Mouse (Mus musculus) hindlimb bud, embryonic 11.5 days (tissue): ENCODE measurements around the gene Endog.
"Not testable (repeated sequence)": the region's sequence is repeated elsewhere in the genome, so short reads cannot be mapped to it uniquely, and the experiment has no call there.

ENCODE experiments used
- DNase-seq: peaks from one replicate; pipeline ENCODE4 v3.0.0-alpha.2; 2012; ENCODE audit warnings: low read depth, low spot score; ENCODE audit errors: extremely low spot score

The Endog gene

DNA sequence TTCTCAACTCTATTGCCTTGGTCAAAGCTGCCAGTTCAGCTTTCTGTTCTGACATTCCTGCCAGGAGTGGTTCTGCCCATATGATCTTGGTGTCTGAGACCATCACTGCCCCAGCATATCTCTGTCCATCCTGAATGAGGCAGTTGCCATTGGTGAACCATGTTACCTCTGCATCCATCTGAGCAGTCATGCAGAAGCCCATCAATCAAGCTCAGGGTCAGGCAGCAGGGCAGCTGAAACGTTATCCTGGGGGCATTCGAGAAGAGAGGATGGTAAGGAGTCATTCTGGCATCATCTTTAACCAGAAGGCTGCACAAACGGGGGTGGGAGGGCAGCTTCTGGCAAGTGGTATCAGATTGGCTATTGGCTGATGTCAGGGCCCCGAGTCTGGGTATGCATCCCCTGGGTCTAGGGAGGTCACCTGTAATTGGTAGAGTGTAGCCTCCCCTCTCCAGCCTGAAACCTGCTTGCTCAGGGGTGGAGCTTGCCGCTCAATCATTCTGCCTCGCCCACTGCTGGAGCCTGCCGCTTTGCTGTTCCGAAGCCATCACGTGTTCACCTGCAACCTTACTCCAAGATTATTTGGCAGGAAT lies 6.9 kb upstream of the Endog start:
- DNase-seq, result no peak

DNA sequence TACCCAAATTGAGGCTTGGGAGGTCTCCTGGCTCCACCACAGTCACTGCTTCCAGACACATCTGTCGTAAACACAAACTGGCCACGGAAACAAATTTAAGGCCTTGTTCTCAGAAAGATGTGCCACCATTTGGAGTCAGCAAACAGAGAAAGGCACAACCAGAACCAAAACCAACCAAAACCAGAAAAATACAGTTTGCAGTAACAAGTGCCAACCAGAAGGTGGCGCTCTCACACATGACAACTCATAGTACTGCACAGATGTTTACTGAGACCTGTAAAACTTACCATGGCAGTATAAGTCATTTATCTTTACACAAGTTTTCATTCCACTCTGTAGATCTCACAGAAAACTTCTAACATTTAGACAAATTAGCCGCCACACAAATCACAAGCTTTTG lies 4.6 kb upstream of the Endog start:
- no peak for DNase-seq

DNA sequence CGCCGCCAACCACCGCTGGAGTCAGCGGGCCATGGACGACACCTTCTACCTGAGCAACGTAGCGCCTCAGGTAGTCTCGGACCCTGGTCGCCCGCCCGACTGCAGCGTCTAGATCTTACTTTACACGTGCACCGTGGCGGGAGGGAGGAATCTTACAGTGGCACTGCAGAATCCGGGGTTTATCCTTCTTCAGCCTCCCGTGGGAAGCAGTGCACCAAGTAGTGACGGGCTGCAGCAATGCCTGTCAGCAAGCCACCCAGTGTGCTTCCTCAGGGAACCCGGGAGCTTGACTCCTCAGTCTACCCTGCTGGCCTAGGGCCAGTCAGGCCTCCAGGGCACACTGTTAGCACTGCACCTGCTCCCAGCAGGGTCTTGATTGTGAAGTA lies 697 bp downstream of the Endog start:
- no peak for DNase-seq

DNA sequence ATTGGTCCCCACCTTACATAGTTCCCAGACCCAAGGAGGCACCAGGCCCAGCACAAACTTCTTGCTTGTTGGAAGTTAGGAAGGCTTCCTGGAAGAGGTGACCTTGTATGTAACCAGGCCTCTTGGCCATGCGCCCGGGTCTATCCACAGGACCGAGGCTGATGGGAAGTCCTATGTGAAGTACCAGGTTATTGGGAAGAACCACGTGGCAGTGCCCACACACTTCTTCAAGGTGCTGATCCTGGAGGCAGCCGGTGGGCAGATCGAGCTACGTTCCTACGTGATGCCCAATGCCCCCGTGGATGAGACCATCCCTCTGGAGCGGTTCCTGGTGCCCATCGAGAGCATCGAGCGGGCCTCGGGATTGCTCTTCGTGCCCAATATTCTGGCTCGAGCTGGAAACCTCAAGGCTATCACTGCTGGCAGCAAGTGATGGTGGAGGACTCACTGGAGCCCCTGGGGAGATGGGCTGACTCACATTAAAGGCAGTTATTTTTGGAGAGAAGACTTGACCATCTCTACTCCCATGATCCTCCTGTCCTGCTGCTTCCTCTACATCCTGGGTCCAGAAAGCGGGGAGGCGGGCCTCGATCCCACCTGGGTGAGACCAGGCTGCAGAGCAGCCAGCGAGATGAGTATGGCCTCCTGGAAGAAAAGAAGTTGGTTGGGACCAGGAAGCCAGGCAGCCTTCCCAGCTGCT lies 2.4 kb downstream of the Endog start:
- DNase-seq, result no peak

DNA sequence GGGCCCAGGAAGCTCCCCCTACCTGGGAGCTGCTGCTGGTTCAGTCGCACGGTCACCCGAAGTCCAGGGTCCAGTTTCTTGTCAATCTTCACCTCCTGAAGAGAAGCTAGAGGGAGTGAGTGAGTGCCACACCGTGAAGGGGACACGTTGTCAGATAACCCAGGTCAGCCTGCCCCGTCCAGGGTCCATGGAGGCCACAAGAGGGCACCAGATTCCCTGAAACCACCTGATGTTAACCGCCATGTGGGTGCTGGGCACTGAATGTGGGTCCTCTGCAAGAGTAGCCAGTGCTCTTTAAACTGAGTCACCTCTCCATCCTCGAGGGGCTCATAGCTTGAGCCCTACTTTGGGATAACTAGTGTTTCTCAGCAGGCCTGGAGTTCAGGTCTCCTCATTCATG lies 4.6 kb downstream of the Endog start:
- no peak for DNase-seq

DNA sequence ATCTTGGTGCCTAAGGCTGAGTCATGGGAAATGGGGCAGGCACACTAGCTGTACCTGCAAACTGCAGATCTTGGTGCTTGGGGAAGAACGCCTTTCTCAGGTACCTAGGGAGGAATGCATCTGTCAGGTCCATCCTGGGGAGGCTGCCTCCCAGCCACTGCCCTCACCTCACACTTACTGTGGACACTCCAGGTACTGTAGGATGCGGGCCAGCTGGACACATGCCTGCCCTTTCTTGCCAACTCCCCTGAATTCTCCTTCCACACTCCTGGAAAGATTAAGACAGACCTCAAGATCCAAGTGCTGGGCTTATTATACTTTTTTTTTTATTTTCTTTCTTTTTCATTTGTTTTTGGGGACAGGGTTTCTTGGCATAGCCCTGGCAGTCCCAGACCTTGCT lies 5.3 kb downstream of the Endog start:
- DNase-seq, result no peak

DNA sequence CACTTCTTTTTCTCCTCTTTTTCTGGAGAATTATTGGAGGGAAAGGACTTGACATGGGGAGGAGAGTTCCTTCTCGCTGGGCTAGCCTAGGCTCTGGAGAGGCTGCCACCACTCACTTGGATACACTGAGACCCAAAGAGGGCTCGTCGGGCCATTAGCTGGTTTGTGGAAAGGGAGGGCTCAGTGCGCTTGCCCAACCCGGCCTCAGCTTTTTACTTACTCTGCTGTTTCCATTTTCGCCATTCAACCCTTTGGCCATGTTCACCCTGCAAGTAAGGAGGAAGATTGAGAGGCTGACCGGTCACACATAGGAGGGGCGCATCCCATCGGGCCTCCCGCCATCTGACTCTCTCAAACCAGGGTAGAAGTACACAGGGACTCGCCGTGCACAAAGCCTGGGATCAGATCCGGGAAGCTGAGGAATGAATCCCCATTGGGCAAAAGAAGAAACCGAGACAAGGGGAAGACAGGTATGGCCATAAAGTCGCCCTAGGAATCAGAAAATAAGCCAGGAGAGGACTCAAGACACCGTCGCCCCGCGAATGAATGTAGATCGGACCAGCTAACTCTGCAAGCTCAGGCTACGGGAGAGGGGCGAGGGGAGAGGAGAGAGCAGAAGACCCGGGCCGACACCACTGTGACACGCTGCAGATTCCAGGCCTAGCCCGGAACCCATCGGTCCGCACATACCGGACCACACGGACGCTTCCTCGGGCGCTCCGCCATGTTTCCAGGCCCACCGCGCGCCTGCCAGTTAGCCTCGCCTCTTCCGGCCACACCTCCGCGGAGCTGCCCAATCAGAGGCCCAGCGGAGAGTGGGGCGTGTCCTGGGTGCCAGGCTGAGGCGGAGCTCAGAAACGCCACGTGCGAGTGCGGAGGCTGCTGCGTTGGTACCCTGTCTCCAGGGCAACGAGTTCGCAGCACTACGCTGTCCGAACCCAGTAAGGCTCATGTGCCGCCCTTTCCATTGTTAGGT lies 6.7 kb downstream of the Endog start, which contains the start of gene Spout1:
Spout1 (minus strand) TSS at position 760 of the 976 bp plus-strand sequence.
- peak; percentile 88 for DNase-seq

DNA sequence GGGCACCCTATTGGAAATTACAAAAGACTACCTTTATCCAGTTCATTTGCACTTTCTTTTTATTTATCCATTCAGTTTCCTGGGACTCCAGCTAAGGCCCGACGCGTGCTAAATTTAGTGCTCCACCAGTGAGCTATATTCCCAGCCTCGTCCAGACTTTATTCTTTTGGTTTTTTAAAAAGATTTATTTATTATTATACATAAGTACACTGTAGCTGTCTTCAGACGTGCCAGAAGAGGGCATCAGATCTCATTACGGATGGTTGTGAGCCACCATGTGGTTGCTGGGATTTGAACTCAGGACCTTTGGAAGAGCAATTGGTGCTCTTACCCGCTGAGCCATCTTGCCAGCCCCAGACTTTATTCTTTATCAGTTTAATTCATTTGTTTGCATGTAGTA lies 7.4 kb downstream of the Endog start:
- not testable (repeated sequence) for DNase-seq

DNA sequence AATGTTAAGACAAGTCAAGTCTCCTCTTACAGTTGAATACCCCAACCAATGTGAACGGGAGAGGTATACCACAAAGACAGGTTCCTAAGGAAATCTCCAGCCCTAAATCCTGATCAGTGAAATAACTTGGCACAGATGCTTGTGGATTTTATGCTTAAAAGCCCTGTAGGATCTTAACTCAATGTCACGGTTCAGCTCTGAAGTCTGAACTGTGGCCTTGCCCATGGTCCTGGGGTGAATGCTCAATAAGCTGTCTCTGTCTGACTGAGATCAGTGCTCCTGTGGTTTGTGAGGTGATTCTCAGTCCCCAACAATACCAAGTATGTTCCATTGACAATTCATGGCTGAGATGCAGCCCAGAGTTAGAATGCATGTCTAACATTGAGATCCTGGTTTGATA lies 11.1 kb downstream of the Endog start:
- DNase-seq, result no peak

DNA sequence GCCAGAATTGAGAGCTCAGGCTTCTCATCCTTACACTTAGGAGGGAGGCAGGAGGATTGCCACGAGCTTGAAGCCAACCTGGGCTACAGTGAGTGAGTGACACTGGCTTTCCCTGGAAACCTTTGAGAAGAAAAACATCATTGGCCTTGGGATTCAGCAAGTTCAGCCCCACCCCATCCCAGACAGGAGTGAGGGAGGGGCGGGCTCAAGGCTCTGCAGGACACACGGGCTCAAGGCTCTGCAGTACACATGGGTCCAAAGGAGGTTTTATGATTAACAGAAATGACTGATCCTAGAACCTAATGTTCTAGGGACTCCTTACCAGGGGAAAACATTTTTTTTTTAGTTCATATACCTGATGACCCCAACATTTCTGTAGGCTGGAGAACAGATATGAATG lies 12.4 kb downstream of the Endog start:
- DNase-seq, result no peak

DNA sequence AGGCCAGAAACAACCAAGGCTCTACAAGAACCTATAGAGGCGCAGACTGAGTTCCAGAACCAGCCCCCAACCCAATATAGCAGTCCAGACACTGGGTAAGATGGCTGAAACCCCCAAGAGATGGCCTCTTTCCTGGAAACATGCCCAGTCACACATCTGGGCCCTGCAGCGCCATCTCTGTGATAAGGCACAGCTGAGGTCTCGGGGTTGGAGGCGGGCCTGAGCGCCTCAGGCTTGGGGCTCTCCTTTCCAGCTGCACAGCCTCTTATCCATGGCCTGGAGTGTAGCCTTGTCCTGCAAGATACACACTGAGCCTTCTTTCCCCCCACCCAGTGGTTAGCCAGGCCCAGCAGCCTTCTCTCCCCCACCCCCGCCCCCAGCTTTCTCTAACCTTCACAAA lies 14.0 kb downstream of the Endog start:
- no peak for DNase-seq

DNA sequence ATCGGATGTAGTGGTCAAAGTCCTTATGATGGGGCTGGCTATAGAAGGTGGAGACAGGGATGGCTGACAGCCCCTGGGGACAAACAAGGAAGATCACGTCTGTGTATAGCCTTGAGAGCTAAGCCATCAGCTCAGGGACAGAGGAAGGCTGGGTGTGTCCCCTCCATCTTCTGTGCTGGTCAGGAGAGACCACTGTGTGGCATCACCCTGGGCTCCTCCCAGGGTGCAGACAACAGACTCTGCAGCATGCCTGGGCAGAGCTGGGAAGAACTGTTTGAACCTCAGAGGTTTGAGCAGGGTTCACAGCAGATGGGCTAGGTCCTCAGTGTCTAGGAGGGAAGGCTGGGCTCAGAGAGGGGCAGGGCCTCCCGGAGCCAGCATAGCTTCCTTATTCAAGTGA lies 14.4 kb downstream of the Endog start:
- no peak for DNase-seq

DNA sequence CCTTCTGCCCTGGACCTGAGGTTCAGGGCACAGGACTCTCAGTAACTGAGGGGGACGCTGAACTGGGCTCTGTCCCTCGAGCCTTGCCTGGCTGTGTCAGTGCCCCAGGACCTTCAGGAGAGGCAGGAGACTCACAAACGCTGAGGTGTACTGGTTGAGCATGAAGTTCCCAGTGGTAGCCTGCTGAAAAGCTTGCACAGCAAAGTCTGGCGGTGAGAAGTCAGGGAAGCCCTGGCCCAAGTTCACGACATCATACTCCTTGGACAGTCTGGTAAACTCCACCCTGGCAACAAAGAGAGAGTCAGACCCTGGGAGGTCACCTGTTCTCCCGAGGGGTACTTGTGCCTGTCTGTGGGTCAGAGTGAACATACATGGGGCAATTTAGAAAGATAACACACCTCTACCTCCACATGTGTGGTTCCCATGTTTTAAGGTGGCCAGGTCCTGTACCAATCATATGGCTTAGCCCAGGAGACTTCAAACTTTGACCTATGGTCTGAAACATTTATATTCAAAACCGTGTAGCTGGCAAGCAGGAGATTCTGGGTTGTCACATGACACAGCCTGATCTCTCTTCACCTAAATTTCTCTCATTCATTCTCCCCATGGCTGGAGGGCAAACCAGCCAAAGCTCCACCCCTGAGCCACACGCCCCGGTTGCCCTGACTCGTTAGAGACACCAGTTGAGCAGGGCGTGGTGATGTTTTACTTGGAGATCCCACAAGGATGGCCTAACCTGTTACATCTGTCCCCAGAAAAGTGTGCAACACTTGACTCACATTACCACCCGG lies 20.7 kb downstream of the Endog start:
- DNase-seq, result no peak

DNA sequence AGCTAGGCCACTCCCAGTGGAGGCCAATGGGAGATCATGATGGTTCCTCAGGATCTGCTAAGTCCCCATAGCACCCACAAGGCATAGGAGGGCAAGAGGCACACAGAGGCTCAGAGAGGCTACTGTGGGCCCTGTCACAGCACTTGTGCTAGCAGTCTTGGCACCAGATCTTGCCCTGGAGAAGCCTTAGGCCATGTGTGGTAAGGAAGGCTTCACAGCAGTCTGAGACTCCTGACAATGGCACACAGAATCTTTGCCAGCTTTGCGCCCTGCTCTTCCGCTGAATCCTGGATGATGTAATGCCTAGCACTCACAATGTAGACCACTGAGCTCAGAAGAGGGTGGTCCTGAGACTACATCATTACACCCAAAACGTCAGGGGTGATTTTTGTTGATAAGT lies 23.4 kb downstream of the Endog start:
- no peak for DNase-seq

DNA sequence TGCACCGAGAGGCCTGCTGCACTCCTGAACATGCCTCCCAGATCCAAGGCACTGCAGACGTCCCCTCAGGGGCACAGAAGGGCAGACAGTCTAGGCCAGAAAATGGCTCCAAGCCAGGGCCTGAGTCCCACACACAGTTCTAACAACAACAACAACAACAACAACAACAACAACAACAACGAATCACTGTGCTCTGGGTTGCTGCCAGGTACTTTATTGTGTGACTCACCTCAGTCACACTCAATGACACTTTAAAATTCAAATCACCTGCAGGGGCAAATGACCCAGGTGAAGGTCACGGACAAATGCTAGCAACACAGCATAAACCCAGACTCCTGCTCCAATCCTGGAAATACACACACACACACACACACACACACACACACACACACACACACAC lies 26.7 kb downstream of the Endog start:
- no peak for DNase-seq

DNA sequence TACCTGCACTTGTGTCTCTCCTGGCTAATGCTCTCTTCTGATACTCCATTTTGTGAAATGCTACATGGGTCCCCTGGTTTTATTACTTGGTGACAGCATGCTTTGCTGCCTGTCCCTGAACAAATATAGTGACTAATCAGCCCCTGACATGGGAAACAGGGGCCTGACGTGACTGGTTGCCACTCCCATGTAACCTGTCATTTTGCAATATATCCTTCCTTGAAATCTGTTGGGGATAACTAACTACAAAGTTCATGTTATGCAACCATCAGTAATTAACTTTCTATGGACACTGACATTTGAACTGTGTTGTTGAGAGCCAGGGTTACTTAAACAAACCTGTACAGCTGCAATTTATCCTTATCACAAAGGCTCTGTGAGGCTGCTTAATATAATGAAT lies 28.7 kb downstream of the Endog start:
- no peak for DNase-seq

DNA sequence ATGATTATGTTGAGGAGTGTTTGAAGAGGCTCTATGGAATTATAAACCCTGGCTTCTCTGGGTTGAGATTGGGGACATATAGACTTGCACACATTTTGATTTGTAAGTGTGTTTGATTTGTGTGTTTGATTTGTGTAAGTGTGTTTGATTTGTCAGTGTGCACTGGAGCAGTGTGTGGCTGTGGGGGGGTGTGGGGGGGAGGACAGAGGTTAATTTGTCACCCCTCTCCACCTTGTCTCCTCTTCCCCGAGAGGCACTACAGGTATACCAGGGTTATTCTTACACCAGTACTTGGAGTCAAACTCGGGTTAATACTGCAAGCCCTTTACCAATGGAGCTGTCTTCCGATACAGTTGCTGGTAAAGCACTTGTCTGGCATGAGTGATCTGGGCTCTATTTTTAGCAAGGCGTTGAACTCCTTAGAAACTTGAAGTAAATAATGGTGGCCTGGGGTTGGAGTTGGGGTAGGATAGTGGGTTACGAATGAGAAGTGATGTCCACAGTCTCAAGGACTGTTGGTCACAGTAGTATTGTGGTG lies 29.2 kb downstream of the Endog start:
- no peak for DNase-seq

DNA sequence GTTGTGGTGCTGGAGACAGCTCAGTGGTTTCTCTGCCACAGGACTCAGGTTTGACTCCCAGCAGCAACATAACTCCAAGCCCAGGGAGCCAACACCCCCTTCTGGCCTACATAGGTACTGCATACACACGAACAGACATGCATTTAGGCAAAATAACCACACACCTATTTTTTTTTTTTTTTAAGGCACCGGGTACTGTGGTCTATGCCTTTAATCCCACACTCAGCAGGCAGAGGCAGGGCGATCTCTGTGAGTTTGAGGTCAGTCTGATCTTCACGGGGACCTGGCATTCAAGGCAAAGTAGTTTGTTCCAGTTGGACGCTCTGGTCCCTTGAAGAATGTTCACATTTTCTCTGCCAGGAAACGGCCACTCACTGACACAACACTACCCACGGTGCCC lies 32.1 kb downstream of the Endog start:
- DNase-seq, result no peak

DNA sequence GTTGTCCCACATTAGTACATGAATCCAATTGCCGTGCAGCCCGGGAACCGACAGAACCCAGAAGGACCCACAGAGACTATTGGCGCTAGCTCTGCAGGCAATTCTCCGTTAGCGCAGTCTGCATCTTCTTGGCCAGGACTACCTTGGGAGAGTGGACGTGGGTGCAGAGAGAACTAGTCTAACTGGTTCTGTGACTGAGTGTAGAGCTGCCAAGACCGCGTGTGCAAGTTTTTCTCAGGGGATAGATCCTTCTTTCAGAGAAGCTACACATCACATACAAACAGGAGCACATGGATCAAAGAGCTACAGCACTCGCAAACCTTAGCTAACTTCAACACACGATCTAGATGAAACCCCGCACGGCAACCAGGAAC lies 33.9 kb downstream of the Endog start:
- no peak for DNase-seq

DNA sequence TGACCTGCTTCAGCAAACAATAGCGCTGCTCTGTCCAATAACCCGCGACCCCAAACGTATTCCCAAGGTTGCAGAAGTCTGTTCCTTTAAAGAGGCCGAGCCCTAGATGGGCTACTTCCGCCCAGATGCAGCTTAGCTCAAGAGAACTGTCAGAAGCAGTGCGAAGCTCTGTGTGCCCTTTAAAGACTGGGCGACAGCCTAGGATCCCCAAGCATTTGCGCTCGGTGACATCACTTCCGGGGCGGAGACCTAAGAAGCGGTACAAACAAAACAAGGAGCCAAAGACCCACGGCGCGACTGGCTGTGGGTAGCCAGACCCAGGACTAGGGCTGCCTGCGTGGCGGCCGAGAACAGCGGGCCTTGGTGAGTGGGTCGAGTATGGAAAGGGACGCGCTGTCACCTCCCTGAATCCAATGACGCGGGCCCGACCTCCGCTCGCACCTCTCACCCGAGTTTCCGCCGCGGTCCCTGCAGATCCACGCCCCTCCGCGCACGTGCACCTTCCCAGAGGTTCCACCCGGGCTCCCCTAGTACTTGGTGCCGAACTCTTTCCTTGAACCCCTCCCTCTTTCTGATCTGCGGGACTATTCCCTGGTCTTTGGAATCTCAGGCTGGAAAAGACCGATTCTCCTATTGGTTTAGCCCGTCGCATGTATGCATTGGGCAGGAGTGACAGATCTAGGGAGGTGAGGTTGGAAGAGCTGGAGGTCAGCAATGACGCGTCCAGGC lies 34.5 kb downstream of the Endog start, which contains the start of gene Kyat1:
Kyat1 (minus strand) TSS at position 219 of the 729 bp plus-strand sequence.
- peak; percentile 88 for DNase-seq
